Mouse (Mus musculus) kidney, postnatal 36 days (tissue): Measurements from ENCODE around the gene Dctn2.

Experiments used
- DNase-seq, 2 experiments: peaks; one replicate each; pipeline ENCODE4 v3.0.0; 2021 to 2022; ENCODE audit warnings: mixed read lengths in 2 of 2

Dctn2 gene

GRCm38 (mm10) chr10:127264336-127264735 lies 1.8 kb upstream of the Dctn2 start:
- DNase-seq: no peak

GRCm38 (mm10) chr10:127264971-127265370 lies 1.2 kb upstream of the Dctn2 start:
- no peak for DNase-seq

GRCm38 (mm10) chr10:127265727-127266111 lies 449 bp upstream of the Dctn2 start:
- DNase-seq: peak; percentile 23 to 34

GRCm38 (mm10) chr10:127267318-127267717 lies 1.1 kb downstream of the Dctn2 start:
- DNase-seq: peak; percentile 34 to 38

GRCm38 (mm10) chr10:127268401-127268800 lies 2.2 kb downstream of the Dctn2 start:
- no peak for DNase-seq

GRCm38 (mm10) chr10:127269036-127269435 lies 2.9 kb downstream of the Dctn2 start:
- no peak for DNase-seq

GRCm38 (mm10) chr10:127269884-127270283 lies 3.7 kb downstream of the Dctn2 start:
- no peak for DNase-seq

GRCm38 (mm10) chr10:127272371-127272770 lies 6.2 kb downstream of the Dctn2 start:
- DNase-seq: no peak

- DNase-seq: no peak
Observed at GRCm38 (mm10) chr10:127274261-127275022, 8.3 kb downstream of the Dctn2 start.

GRCm38 (mm10) chr10:127279730-127280129 lies 13.6 kb downstream of the Dctn2 start:
- DNase-seq: no peak

GRCm38 (mm10) chr10:127281316-127281715 lies 15.1 kb downstream of the Dctn2 start:
- peak; percentile 29 to 53 for DNase-seq

GRCm38 (mm10) chr10:127282620-127283215 lies 16.6 kb downstream of the Dctn2 start:
- DNase-seq: peak in 1 of 2 experiments; percentile 46

GRCm38 (mm10) chr10:127284105-127284622 lies 18.0 kb downstream of the Dctn2 start:
- no peak for DNase-seq

GRCm38 (mm10) chr10:127284724-127285500 lies 18.7 kb downstream of the Dctn2 start:
- DNase-seq: no peak

GRCm38 (mm10) chr10:127285644-127286043 lies 19.5 kb downstream of the Dctn2 start:
- DNase-seq: no peak

- no peak for DNase-seq
Observed at GRCm38 (mm10) chr10:127286194-127286593, 20.0 kb downstream of the Dctn2 start.

GRCm38 (mm10) chr10:127286730-127287129 lies 20.6 kb downstream of the Dctn2 start:
- no peak for DNase-seq

- no peak for DNase-seq
Observed at GRCm38 (mm10) chr10:127287271-127287935, 21.2 kb downstream of the Dctn2 start.

GRCm38 (mm10) chr10:127287936-127288293 lies 21.7 kb downstream of the Dctn2 start:
- DNase-seq: no peak

GRCm38 (mm10) chr10:127288328-127288799 lies 22.2 kb downstream of the Dctn2 start:
- peak; percentile 59 to 68 for DNase-seq

- peak; percentile 94 to 95 for DNase-seq
Observed at GRCm38 (mm10) chr10:127288800-127289572, 22.8 kb downstream of the Dctn2 start, which contains the start of gene Mbd6. Gene Mbd6 (minus strand): TSS chr10:127289018.
